Mouse (Mus musculus) lung, adult 2 months (tissue): Measurements from ENCODE around the gene Acyp1.

Experiments used
- CTCF ChIP-seq: fragments of 200-500 bp; IDR thresholded peaks from 2 replicates; pipeline ENCODE4 v1.5.1; 2011; ENCODE audit warnings: mild to moderate bottlenecking, low read length, control low read depth; ENCODE audit not compliant: insufficient read depth
- POLR2A ChIP-seq: fragments of 200-500 bp; IDR thresholded peaks from 2 replicates; pipeline ENCODE4 v1.6.1; 2011; ENCODE audit warnings: low read depth, mild to moderate bottlenecking, control low read depth, low read length, borderline replicate concordance; ENCODE audit errors: extremely low read depth

- no peak for TF ChIP-seq CTCF
- TF ChIP-seq POLR2A = no peak
Measured at GRCm38 (mm10) chr12:85284996-85285395, 3.2 kb downstream of the Acyp1 start.
